Mouse (Mus musculus) MEL (cell line): ENCODE results near the gene Zfp28. TPM values are rescaled to one million over a fixed set of nuclear protein-coding genes. Genes with fewer than 3 reads are reported as not detected.
"Not testable (repeated sequence)": the region's sequence is repeated elsewhere in the genome, so short reads cannot be mapped to it uniquely, and the experiment has no call there.

ENCODE experiments used
- DNase-seq: peaks from one replicate; pipeline ENCODE4 v3.0.0; 2011; ENCODE audit warnings: low read depth, low spot score
- H3K27ac ChIP-seq: 2 replicates; pipeline ENCODE4 v1.5.1; 2012; ENCODE audit warnings: low read depth, mild to moderate bottlenecking, control low read depth, low read length, moderate library complexity; ENCODE audit not compliant: control insufficient read depth
- H3K27me3 ChIP-seq, 2 experiments: fragments of 150-350 bp in 1 of 2; sonication (generic) in 1 of 2; 2 replicates each; pipeline ENCODE4 v1.6.1; 2012; ENCODE audit warnings: low read length in 2 of 2, mild to moderate bottlenecking in 2 of 2, improper control_type of control experiment in 1 of 2, moderate library complexity in 1 of 2; ENCODE audit not compliant: insufficient read depth in 2 of 2, control insufficient read depth in 1 of 2
- H3K36me3 ChIP-seq, 2 experiments: 2 replicates each; pipeline ENCODE4 v1.6.1; 2012 to 2014; ENCODE audit warnings: low read length in 2 of 2, improper control_type of control experiment in 1 of 2, inconsistent platforms in 1 of 2, mild to moderate bottlenecking in 1 of 2; ENCODE audit not compliant: insufficient read depth in 2 of 2, control insufficient read depth in 1 of 2
- H3K4me1 ChIP-seq, 2 experiments: fragments of 150-350 bp in 1 of 2; sonication (generic) in 1 of 2; 2 replicates each; pipeline ENCODE4 v1.6.1; 2012; ENCODE audit warnings: low read length in 2 of 2, improper control_type of control experiment in 1 of 2, mild to moderate bottlenecking in 1 of 2; ENCODE audit not compliant: insufficient read depth in 2 of 2, control insufficient read depth in 1 of 2
- H3K4me3 ChIP-seq, 2 experiments: fragments of 150-350 bp in 1 of 2; sonication (generic) in 1 of 2; 2 replicates each; pipeline ENCODE4 v1.5.1; 2012; ENCODE audit warnings: low read depth in 2 of 2, low read length in 2 of 2, mild to moderate bottlenecking in 2 of 2, moderate library complexity in 2 of 2, control low read depth in 1 of 2, improper control_type of control experiment in 1 of 2; ENCODE audit not compliant: control insufficient read depth in 1 of 2, insufficient read depth in 1 of 2
- H3K79me2 ChIP-seq: 2 replicates; pipeline ENCODE4 v1.6.1; 2012; ENCODE audit warnings: mild to moderate bottlenecking, low read length, moderate library complexity; ENCODE audit not compliant: control insufficient read depth, poor library complexity, insufficient read depth
- H3K9ac ChIP-seq: 2 replicates; pipeline ENCODE4 v1.6.1; 2012; ENCODE audit warnings: low read depth, mild to moderate bottlenecking, control low read depth, low read length, moderate library complexity; ENCODE audit not compliant: control insufficient read depth, poor library complexity, severe bottlenecking
- H3K9me3 ChIP-seq: fragments of 150-350 bp; sonication (generic); replicated peaks from 2 replicates; pipeline ENCODE4 v1.6.1; 2012; ENCODE audit warnings: mild to moderate bottlenecking, low read length, improper control_type of control experiment, moderate library complexity; ENCODE audit not compliant: insufficient read depth
- CTCF ChIP-seq, 3 experiments: IDR thresholded peaks in 2 of 3; conservative IDR thresholded peaks in 1 of 3; 2 replicates each; pipeline ENCODE4 v1.5.1; 2011 to 2012; ENCODE audit warnings: low read length in 3 of 3, low read depth in 2 of 3, mild to moderate bottlenecking in 2 of 3, improper control_type of control experiment in 1 of 3, inconsistent platforms in 1 of 3, mixed read lengths in 1 of 3, moderate library complexity in 1 of 3; ENCODE audit not compliant: control insufficient read depth in 1 of 3, insufficient read depth in 1 of 3, poor library complexity in 1 of 3, severe bottlenecking in 1 of 3
- EP300 ChIP-seq, 2 experiments: IDR thresholded peaks; 2 replicates each; pipeline ENCODE4 v1.6.1; 2011; ENCODE audit warnings: improper control_type of control experiment in 2 of 2, low read length in 2 of 2, low read depth in 1 of 2, mild to moderate bottlenecking in 1 of 2
- GABPA ChIP-seq: IDR thresholded peaks from 2 replicates; pipeline ENCODE4 v1.6.1; 2012; ENCODE audit warnings: low read depth, mild to moderate bottlenecking, inconsistent platforms, low read length, improper control_type of control experiment, moderate library complexity
- KAT2A ChIP-seq: conservative IDR thresholded peaks from 2 replicates; pipeline ENCODE4 v1.6.1; 2012; ENCODE audit warnings: low read depth, low read length, improper control_type of control experiment, inconsistent platforms
- MAFK ChIP-seq: IDR thresholded peaks from 2 replicates; pipeline ENCODE4 v1.6.1; 2011; ENCODE audit warnings: low read depth, mild to moderate bottlenecking, low read length, improper control_type of control experiment, borderline replicate concordance
- MAZ ChIP-seq: IDR thresholded peaks from 2 replicates; pipeline ENCODE4 v1.6.1; 2012; ENCODE audit warnings: low read depth, mild to moderate bottlenecking, inconsistent platforms, low read length, improper control_type of control experiment
- MEF2A ChIP-seq: IDR thresholded peaks from 2 replicates; pipeline ENCODE4 v1.6.1; 2014; ENCODE audit warnings: low read depth, mild to moderate bottlenecking, inconsistent platforms, low read length, improper control_type of control experiment; ENCODE audit not compliant: poor library complexity, insufficient replicate concordance, severe bottlenecking; ENCODE audit errors: extremely low read depth
- POLR2A ChIP-seq, 2 experiments: IDR thresholded peaks; 2 replicates each; pipeline ENCODE4 v1.6.1; 2011 to 2012; ENCODE audit warnings: low read length in 2 of 2, mild to moderate bottlenecking in 2 of 2, control low read depth in 1 of 2, improper control_type of control experiment in 1 of 2, low read depth in 1 of 2, moderate library complexity in 1 of 2; ENCODE audit not compliant: control insufficient read depth in 1 of 2, insufficient read depth in 1 of 2, poor library complexity in 1 of 2
- POLR2AphosphoS5 ChIP-seq: IDR thresholded peaks from 2 replicates; pipeline ENCODE4 v1.6.1; 2012; ENCODE audit warnings: low read depth, borderline replicate concordance, mild to moderate bottlenecking, inconsistent platforms, low read length, moderate library complexity, mixed read lengths
- SMC3 ChIP-seq: IDR thresholded peaks from 2 replicates; pipeline ENCODE4 v1.6.1; 2011; ENCODE audit warnings: low read depth, low read length, improper control_type of control experiment
- TBP ChIP-seq: IDR thresholded peaks from 2 replicates; pipeline ENCODE4 v1.8.0; 2011; ENCODE audit warnings: low read depth, low read length, improper control_type of control experiment
- TCF12 ChIP-seq: IDR thresholded peaks from 2 replicates; pipeline ENCODE4 v1.6.1; 2014; ENCODE audit warnings: low read depth, mild to moderate bottlenecking, inconsistent platforms, low read length, improper control_type of control experiment, moderate library complexity
- UBTF ChIP-seq: IDR thresholded peaks from 2 replicates; pipeline ENCODE4 v1.6.1; 2012; ENCODE audit warnings: low read depth, mild to moderate bottlenecking, inconsistent platforms, low read length, improper control_type of control experiment, moderate library complexity, borderline replicate concordance; ENCODE audit not compliant: insufficient read depth
- ZKSCAN1 ChIP-seq: IDR thresholded peaks from 2 replicates; pipeline ENCODE4 v1.6.1; 2012; ENCODE audit warnings: low read depth, mild to moderate bottlenecking, inconsistent platforms, low read length, improper control_type of control experiment, moderate library complexity
- polyA plus RNA-seq, 2 experiments: library from polyadenylated mRNA; stranded (reverse) in 1 of 2; unstranded in 1 of 2; fragments of >175 nt in 1 of 2; fragments of >200 nt in 1 of 2; gene quantifications; 2 replicates each; pipeline versions ENCODE4 v1.2.1 to v1.2.4; 2012; ENCODE audit warnings: low replicate concordance in 2 of 2, low read depth in 1 of 2; ENCODE audit not compliant: insufficient read length in 2 of 2, insufficient read depth in 1 of 2, missing spikeins in 1 of 2
- total RNA-seq: library from RNA; depleted of rRNA; stranded (reverse); fragments of 300-350 nt; gene quantifications from 2 replicates; pipeline ENCODE4 v1.2.3, GENCODE M21; 2012

Zfp28 gene
- total and polyA plus RNA-seq, 3 experiments: 2.8 to 3.3 TPM; not detected in 1

GRCm38 (mm10) chr7:6367185-6367584, 15.9 kb upstream of the Zfp28 start:
- no peaks in the 10 kb centered on the region for H3K27me3 ChIP-seq
- TF ChIP-seq ZKSCAN1: no peak
- TF ChIP-seq CTCF (IDR thresholded peaks at IDR 0.05 in 2 of 3, conservative IDR thresholded peaks at IDR 0.05 in 1 of 3; ENCODE audit: control insufficient read depth in 1 of 3, insufficient read depth in 1 of 3, low read depth in 2 of 3, low read length in 3 of 3, poor library complexity in 1 of 3, severe bottlenecking in 1 of 3): no peak
- TF ChIP-seq KAT2A: no peak
- TF ChIP-seq MEF2A: no peak
- TF ChIP-seq MAFK: no peak
- no peak for TF ChIP-seq MAZ
- TF ChIP-seq EP300 (IDR thresholded peaks at IDR 0.05; ENCODE audit: low read depth in 1 of 2, low read length in 2 of 2): no peak
- TF ChIP-seq POLR2AphosphoS5: no peak
- no peak for TF ChIP-seq SMC3
- TF ChIP-seq UBTF: no peak
- TF ChIP-seq GABPA: no peak
- TF ChIP-seq POLR2A (IDR thresholded peaks at IDR 0.05; ENCODE audit: control insufficient read depth in 1 of 2, insufficient read depth in 1 of 2, low read depth in 1 of 2, low read length in 2 of 2, poor library complexity in 1 of 2): no peak
- TF ChIP-seq, all 39 proteins: peak for 0
- Histone ChIP-seq H3K36me3 (peaks cover 0 to 3% of the 10 kb centered on the region in 2 experiments; a peak in 1 of 4 replicates), H3K27ac (no peak overlapping the region), H3K9ac (no peak overlapping the region), H3K79me2 (no peaks in the 10 kb centered on the region), H3K4me3 (no peak overlapping the region), H3K9me3 (no peaks in the 10 kb centered on the region), H3K4me1 (peaks cover 0 to 2% of the 10 kb centered on the region in 2 experiments; a peak in 1 of 4 replicates)
- peak; percentile 17 for DNase-seq

GRCm38 (mm10) chr7:6368146-6368545, 14.9 kb upstream of the Zfp28 start:
- H3K4me1 ChIP-seq, H3K79me2 ChIP-seq, H3K36me3 ChIP-seq, H3K27ac ChIP-seq, H3K4me3 ChIP-seq, H3K9me3 ChIP-seq, H3K9ac ChIP-seq, H3K27me3 ChIP-seq, DNase-seq: not testable (repeated sequence)

DNA sequence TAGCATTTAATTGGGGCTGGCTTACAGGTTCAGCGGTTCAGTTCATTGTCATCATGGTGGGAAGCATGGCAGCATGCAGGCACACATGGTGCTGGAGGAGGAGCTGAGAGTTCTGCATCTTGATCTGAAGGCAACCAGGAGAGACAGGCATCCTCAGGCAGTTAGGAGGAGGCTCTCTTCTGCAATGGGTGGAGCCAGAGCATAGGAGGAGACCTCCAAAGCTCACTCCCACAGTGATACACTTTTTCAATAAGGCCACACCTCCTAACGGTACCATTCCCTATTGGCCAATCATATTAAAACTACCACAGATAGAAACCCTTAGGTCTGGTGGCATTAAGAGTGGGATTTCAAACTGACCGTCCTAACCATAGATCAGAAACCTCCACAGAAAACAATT, 13.6 kb upstream of the Zfp28 start:
- no peak overlapping the region for H3K4me3 ChIP-seq
- H3K36me3 ChIP-seq: peaks cover 0 to under 1% of the 10 kb centered on the region in 2 experiments; a peak in 1 of 4 replicates
- no peak for DNase-seq
- TF ChIP-seq TCF12 (no peak), TBP (no peak), MEF2A (no peak)
- no peaks in the 10 kb centered on the region for H3K27me3 ChIP-seq
- no peak overlapping the region for H3K9ac ChIP-seq
- H3K9me3 ChIP-seq: no peaks in the 10 kb centered on the region
- no peaks in the 10 kb centered on the region for H3K79me2 ChIP-seq
- H3K4me1 ChIP-seq: no peaks in the 10 kb centered on the region; a peak in 1 of 4 replicates
- H3K27ac ChIP-seq: no peak overlapping the region
